Mouse (Mus musculus): ENCODE data around the gene Arhgef3.

The Arhgef3 gene

DNA sequence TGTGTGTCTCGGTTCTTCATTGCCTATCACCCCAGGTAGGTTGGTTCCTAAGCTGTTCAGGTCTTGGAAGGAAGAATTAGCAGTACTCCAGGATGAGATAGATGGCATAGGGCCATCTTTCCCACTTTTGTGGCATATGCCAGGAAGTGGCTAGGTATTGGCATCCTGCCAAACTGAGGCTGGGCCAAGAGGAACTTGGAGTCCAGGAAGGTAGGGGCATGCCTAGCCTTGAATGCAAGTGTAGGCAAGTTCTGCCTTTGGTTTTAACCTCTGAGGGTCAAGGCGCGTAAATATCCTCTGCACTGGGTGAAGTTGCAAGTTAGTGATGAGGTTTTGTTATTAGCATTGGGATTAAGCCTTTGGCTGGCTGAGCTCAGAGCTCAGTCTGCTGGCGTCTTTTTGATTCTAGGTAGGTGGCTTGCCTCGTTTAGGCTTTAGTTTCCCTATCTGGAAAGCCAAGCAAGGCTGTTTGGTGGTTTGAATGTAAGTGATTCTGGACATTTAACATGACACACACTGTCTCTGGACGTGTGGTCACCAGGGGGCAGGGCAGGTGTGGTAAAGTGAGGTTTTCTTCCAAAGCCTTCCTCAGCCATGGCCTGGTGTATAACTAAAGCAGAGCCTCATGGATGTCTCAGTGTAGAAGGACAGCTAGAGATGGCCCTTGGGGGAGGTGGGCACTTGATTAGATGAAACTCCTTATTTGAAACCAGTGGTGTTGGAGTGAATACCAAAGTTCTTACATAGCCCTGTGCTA is 5.8 kb upstream of the Arhgef3 start:
- DNase-seq (ENCODE audit: extremely low spot score, low read depth, low spot score): no peak

DNA sequence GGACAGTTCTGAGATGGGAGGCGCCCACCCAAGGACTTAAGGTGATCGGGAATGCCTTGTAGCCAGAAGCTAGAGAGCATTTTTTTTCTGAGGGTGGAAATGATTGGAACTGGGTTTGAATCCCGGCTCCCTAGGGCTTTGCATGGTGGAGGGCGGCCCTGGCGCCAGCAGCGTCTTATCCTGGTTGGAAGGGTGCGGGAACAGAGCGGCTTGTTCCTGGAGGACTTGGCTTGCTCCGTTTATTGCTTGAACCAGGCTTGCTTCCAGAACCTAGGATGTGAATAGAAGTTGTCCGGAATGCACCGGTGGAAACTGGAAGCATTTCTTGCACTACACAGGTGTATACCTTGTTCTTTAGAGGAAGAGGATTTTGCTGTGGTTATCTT is 569 bp downstream of the Arhgef3 start:
- DNase-seq (ENCODE audit: extremely low spot score, low read depth, low spot score): no peak

DNA sequence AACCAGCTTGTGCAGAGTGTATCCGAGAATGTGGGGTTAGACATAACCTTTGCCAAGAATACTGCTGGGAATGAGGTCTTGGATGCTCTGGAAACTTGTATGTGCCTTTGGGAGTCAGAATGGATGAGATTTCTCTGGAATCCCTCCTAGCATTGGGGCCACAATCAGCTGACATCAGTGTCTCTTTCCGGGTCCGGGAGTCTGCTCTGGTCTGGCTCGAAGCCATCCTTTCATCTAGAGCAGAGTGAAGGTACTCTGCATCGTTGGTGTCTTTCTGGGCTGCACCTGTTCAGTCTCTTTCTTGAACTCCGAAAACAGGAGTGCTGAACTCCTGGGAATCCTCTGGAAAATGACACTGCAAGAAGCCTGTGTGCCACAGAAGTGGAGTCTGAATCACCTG is 1.3 kb downstream of the Arhgef3 start:
- DNase-seq (ENCODE audit: extremely low spot score, low read depth, low spot score): no peak

DNA sequence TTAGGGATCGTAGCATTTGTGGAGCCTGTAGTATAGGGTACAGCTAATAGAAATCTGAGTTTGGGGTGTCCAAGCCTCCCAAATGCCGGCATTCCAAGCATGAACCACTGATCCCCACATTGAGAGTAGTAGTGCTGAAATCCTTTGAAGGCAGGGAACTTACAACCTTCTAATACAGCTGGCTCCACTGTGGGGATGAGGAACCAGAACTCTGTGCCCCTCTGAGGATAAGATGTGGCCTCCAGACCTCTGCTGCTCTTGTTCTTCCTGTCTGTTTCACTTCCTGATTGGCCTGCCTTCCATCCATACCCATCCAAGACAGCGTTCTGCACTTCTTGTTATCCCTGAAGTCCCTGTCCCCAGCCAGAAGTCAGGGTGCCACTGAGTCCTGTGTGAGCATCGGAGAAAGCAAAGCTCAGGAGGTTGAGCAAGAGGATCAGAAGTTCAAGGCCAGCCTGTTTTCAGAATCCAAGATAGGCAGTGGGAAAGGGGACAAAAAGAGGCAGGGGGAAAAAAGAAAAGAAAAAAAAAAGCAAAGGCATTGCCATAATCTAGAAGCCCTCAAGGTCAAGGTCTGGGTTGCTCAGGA is 2.0 kb downstream of the Arhgef3 start:
- no peak for DNase-seq (ENCODE audit: extremely low spot score, low read depth, low spot score)

DNA sequence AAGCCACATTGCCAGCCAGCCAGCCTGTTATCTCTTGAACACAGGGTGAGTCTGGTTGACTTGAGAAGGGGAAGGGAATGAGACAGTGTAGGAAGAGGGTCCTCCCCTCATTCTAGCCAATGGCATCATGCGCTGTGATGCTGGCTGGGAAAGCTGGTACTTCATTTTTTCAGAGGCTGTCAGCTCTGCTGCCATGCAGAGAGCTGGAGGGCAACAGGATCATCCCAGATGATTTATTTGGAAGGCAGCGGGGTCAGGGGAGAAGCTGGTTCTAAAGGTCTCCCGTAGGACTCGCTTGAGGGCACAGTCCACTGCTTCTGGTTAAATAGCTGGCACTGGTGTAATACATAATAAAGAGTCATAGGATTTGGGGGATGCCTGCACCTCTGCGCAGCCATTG is 3.8 kb downstream of the Arhgef3 start:
- no peak for DNase-seq (ENCODE audit: extremely low spot score, low read depth, low spot score)

DNA sequence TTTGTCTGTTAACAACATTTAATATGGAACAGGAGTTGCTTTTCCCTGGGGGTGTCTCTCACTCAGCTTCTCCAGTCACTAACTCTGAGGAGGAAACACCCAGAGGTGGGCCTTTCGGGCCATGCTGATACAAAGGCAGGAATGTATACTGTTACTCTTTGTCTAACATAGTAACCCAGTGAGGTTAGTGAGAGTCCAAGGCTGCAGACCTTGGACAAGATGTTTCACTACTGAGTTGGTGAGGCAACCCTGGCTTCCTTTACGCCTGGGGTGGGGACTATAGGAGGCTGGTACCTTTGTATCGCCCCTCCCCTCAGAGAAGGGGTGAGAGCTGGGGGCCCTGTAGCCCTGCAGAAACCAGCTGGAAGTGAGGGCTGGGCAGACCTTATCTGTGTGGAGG is 7.9 kb downstream of the Arhgef3 start:
- DNase-seq (ENCODE audit: extremely low spot score, low read depth, low spot score): no peak

DNA sequence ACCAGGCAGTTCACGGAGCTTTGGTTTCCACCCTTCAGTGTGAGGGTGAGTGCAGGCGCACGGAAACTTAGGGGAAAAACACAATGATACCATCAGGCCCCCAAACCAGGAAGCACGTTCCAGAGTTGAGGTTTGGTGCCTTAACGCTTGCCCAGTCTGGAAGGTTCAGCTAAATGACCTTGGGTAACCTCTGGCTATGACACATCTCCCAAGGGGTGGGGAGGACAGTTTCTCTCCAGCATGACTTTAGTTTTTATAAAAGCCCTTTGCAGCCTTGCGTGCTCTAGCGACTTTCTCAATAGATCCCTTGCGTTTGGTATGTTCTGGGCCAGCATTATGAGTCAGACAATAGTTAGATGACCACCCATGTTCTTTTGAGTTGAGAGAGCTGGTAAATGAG is 8.8 kb downstream of the Arhgef3 start:
- DNase-seq (ENCODE audit: extremely low spot score, low read depth, low spot score): no peak

DNA sequence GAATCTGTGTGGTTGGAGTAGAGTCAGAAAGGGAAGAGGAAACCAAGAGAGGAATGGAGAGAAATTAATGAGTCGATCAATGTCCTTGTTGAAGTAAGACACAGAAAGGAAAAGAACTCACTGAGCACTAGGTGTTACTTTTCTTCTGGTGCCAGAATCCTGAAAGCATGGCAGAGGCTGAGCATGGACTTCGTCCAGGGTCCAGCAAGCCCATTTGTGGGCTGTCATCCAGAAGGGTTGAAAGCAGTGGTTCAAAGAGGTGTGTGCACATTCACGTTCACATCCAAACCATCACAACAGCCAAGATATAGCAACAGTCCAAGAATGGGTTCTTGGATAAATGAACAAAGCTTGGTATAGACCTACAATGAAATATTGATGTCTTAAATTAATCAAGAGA is 15.3 kb downstream of the Arhgef3 start:
- no peak for DNase-seq (ENCODE audit: extremely low spot score, low read depth, low spot score)

DNA sequence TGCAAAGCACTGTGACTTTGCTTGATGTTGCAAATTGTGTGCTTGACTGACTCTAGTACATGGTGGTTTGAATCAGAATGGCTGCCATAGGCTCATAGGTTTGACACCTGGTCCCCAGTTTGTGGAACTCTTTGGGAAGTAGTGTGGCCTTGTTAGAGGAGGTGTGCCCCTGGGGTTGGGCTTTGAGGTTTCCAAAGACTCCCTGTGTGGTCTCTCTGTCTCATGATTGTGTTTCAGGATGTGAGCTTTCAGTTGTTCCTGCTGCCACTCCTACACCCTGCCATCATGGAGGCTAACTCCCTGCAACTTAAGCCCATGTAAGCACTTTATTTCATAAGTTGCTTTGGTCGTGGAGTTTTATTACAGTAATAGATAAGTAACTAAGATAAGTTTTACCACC is 16.0 kb downstream of the Arhgef3 start:
- DNase-seq (ENCODE audit: extremely low spot score, low read depth, low spot score): no peak

DNA sequence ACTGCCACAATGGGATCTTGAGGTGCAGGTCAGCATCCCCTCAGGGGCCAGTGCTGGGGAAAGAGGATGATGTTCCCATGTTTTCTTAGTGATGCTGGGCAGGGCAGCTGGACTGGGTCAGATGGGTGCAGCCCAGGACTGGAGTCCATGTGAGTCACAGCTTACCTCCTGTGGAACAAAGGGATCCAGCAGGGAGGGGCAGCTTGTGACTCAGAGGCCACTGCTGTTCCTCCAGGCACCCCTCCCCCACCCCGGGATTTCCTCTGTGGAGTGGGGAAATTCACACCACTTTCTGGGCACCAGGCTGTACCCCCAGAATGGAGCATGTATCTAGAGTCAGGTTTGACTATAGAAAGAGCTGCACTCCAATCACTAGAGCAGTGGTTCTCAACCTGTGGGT is 16.8 kb downstream of the Arhgef3 start:
- no peak for DNase-seq (ENCODE audit: extremely low spot score, low read depth, low spot score)

DNA sequence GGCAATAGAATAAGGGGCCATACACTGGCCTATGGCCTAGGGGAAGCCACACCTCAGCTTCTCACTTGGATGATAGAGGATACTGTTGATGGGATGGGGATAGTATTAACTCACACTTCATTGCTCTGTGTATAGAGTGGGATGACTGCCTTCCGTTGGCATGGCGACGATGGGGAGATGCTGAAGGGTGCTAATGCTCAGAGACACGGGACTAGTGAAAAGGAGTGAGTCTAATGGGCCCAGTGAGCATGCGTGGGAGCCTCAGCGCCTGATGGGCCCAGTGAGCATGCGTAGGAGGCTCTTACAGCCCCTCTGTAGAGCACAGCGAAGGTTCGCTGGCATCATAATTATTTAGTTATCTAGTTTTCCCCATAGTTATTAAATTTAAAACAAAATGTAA is 24.2 kb downstream of the Arhgef3 start:
- DNase-seq (ENCODE audit: extremely low spot score, low read depth, low spot score): no peak

DNA sequence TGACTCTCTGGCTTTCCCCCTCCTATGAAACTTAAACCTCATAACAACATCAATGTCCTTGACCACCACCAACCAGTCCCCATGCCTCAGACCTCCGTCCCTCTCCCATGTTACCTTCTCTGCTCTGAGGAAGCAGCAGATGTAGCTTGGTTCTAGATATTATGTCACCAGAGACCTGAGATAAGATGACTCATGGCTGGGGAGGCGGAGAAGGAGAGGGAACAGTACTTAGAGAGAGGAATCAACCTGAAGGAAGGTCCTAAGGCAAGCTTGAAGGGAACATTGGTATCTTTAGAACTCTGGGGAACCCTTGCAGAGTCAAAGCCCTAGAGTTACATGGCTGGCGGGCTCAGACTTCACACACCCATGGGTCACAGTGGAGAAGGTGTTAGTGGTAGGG is 25.3 kb downstream of the Arhgef3 start:
- no peak for DNase-seq (ENCODE audit: extremely low spot score, low read depth, low spot score)

DNA sequence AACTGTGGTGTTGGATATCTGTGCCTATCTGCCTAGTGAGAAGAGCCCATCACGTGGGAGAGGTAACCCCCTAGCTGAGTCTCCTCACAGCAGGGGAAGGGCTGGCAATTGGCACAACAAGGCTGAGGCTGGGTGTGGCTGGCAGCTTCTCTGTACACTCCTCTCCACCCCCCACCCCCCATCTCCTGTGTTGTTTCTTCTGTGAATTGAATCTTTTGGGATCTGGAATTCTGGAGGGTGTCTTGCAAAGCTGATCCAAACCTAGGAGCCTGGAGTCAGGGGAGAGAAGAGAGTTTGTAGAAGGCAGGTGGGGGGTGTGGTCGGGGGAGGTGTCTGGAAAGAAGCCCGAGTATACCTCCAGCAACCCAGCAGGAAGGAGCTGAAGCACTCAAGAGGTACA is 26.8 kb downstream of the Arhgef3 start:
- no peak for DNase-seq (ENCODE audit: extremely low spot score, low read depth, low spot score)

DNA sequence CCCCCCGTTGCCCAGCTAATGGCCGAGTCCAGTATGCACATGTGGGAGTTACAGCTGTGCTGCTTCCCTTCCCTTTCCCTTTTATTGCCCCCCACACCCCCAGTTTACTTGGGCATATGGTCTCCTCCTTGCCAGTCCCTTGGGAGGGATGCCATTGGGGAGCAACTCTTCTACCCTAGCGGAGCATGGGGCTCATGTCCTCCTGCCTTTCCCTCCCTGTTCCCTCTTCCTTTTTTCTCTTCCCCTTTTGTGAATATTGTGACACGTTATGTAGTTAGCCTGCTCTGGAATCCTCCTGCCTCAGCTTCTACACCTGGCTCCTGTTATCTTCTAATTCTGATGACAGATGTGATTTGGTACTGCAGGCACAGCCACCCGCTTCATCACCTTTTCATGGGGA is 28.0 kb downstream of the Arhgef3 start:
- no peak for DNase-seq (ENCODE audit: extremely low spot score, low read depth, low spot score)

DNA sequence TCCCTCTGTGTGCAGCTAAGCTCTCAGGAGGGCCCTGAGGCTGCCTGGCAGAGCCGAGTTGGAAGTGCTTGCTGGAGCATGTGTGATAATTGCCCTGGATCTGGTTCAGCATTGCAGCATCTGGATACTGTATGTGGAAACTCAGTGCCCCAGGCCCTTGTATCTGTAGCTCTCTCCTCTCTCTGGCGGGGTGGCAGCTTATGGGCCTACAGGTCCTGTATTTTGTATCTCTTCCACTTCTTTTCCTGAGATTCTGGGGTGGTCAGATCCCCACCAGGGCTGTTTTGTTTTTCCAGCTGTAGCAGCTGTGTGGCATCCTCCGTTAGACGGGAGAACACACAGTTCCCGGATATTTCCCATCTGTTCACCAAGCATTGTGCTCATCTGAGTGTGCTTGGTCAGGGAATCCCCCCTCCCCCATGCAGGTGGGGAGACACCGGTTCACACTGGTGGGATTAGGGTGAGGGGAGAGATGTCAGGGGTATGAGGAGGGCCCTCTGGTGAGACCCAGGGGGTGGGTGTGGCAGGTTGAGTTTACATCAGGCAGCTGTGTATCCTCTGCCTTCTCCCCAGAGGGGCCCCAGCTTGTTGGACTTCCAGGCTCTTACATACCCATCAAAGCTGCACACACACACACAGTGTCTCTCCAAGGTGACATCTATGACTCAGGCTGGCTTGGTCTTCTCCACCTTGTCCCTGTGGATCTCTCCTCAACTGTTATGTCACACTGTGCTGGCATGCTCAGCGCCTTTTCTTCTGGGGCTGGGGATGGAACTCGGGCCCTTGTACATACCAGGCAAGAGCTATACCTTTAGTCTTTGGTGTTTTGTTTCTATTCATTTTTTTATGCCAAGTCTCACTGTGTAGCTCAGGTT is 30.7 kb downstream of the Arhgef3 start:
- DNase-seq (ENCODE audit: extremely low spot score, low read depth, low spot score): no peak

DNA sequence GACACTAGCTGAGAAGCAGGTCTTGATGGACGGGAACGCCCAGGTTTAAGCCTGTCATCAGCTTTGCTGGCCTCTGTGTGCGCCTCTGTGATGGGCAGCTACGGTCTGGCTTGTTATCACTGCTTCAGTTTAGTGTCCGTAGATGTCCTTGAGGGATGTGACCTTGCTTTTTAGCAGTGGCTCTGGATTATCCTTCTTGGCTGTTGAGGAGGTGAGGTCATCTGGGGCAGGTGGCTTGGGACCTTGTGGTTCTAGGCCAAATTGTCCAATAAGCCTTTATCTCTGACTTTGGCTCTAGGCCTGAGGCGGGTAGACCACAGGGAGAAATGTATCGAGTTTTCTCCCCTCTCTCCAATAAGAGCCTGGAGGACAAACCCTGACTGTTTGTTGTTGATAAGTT is 33.0 kb downstream of the Arhgef3 start:
- no peak for DNase-seq (ENCODE audit: extremely low spot score, low read depth, low spot score)

DNA sequence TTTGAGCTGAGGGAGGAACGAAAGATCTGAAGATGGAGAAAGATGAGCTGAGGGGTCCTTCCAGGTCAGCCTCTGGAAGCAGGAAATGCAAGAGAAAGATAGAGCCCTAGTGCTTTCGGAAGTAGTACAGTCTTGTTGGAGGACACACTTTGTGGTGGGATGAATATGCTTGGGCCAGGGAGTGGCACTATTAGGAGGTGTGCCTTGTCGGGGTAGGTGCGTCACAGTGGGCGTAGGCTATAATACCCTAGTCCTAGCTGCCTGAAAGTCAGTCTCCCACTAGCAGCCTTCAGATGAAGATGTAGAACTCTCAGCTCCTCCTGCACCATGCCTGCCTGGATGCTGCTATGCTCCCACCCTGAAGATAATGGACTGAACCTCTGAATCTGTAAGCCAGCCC is 34.7 kb downstream of the Arhgef3 start:
- no peak for DNase-seq (ENCODE audit: extremely low spot score, low read depth, low spot score)

DNA sequence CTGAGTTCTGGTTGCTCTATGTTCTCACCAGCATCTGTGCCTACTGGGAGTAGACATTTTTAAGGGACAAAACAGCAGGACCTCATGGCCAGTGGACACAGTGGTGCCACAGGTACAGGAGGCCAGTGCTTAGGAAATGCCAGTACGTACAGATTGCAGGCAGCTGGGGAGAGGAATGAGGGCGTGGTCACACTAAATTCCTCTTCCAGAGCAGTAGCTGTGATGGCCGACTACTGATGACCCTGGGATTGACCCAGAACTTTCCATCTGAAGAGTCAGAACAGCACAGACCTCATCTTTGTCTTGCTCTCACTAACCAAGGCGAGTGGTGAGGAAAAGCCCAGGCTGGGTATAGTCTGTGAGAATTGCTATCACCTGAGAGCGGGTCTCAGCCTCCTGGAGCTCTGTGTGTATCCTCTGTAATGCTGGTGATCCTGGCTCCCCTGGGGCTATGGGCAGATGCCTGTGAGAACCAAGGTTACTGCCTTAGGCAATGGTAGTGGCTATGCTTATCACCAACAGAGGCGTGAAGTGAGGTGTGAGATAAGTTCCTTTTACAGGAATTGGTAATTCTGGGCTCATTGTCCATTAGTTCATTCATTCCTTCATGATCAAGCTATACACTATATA is 35.4 kb downstream of the Arhgef3 start:
- no peak for DNase-seq (ENCODE audit: extremely low spot score, low read depth, low spot score)

DNA sequence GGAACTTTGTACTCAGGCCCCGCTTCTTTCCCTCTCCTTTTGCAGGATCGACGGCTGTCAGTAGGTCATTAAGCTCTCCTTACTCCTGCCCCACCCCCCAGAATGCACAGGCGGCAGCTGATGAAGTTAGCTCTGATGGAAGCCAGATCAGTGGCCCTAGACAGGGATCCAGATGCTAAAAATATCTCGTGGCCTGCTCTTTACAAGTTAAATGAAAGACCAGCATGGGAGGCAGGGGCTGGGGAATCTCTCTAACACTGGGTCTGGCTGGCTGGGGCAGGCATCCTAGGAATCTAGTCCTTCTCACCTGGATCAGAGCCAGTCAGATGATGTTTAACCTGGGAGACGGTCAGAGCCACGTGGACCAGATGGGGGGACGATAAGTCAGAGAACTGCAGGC is 36.7 kb downstream of the Arhgef3 start:
- DNase-seq (ENCODE audit: extremely low spot score, low read depth, low spot score): no peak

DNA sequence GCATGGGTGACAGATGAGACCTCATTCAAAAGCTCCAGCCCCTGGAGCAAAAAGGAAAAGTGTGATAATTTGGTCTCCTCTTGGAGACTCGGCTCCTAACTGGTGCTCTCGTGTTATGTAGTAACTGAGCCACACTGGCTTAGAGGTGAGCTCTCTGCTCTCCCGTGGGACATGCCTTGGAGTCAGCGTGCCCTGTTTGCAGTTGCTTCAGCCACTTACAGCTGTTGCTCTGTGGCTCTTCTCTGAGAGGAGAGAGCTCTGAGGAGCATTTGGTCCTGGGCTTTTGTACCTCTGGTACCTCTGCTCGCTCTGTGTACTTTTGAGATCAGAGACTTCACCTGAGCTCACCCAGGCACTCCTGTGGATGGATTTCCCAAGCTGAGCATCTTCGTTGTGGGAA is 40.4 kb downstream of the Arhgef3 start:
- DNase-seq (ENCODE audit: extremely low spot score, low read depth, low spot score): no peak

DNA sequence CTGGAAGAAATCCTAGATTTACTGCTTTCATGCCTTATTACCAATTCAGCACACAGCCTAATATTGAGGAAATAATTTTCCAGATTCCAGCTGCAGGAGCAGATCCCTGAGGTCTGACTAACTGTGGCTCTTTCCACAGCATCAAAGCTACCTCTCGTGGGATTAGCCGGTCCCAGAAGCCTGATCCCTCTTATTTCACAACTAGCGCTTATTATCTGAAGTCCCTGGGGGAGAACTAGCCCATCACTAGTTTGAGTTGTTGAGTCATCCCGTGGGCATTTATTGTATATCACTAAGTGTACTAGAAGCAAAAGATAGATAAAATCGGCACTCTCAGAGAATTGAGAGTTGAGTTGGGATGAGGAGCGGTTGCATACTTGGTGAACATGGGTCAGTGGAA is 41.3 kb downstream of the Arhgef3 start:
- no peak for DNase-seq (ENCODE audit: extremely low spot score, low read depth, low spot score)

DNA sequence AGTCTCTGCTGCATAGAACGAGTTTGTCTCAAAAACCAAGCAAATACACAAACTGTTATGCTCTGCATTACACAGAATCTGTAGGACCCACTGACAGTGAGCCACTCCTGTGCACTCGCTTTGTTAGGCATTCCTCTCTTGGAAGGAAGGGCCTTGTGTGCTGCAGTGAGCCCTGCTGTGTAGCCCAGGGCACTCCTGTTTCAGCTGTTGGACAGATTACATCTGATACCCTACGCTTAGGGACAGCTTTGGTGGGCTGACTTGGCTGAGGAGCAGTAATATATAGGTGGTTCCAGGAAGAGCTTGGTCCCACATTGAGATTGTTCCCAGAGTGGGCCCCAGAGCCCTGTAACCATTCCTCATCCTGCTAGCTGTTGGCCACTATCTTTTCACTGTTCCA is 43.4 kb downstream of the Arhgef3 start:
- no peak for DNase-seq (ENCODE audit: extremely low spot score, low read depth, low spot score)
